Mouse (Mus musculus) small intestine, adult 2 months (tissue): ENCODE results near the gene Gpr50. TPM values are rescaled to one million over a fixed set of nuclear protein-coding genes. Genes with fewer than 3 reads are reported as not detected.

Experiments used
- H3K27ac ChIP-seq: fragments of 200-500 bp; 2 replicates; pipeline ENCODE4 v1.5.1; 2012; ENCODE audit warnings: low read depth, low read length, control low read depth, inconsistent platforms; ENCODE audit not compliant: insufficient read depth
- H3K27me3 ChIP-seq: fragments of 200-500 bp; 2 replicates; pipeline ENCODE4 v1.6.1; 2012; ENCODE audit warnings: mild to moderate bottlenecking, moderate library complexity, low read length, inconsistent platforms; ENCODE audit not compliant: control insufficient read depth, insufficient read depth
- H3K36me3 ChIP-seq: fragments of 200-500 bp; 2 replicates; pipeline ENCODE4 v1.6.1; 2012; ENCODE audit warnings: mild to moderate bottlenecking, low read length, control low read depth, inconsistent platforms; ENCODE audit not compliant: control insufficient read depth, insufficient read depth
- H3K4me1 ChIP-seq: fragments of 200-500 bp; 2 replicates; pipeline ENCODE4 v1.6.1; 2012; ENCODE audit warnings: low read length, inconsistent platforms, mixed read lengths; ENCODE audit not compliant: control insufficient read depth, insufficient read depth, insufficient read length
- H3K4me3 ChIP-seq: fragments of 200-500 bp; 2 replicates; pipeline ENCODE4 v1.5.1; 2012; ENCODE audit warnings: low read depth, mild to moderate bottlenecking, control low read depth, inconsistent platforms, low read length, moderate library complexity
- CTCF ChIP-seq: fragments of 200-500 bp; IDR thresholded peaks from 2 replicates; pipeline ENCODE4 v1.5.1; 2012; ENCODE audit warnings: low read depth, mild to moderate bottlenecking, control low read depth, inconsistent platforms, low read length, moderate library complexity, mixed read lengths; ENCODE audit not compliant: insufficient replicate concordance, insufficient read length; ENCODE audit errors: extremely low read depth
- POLR2A ChIP-seq: fragments of 200-500 bp; IDR thresholded peaks from 2 replicates; pipeline ENCODE4 v1.6.1; 2012; ENCODE audit warnings: low read depth, mild to moderate bottlenecking, control low read depth, inconsistent platforms, low read length, moderate library complexity
- WGBS: fragments of 180-500 bp; shearing (Covaris S2); methylation state at CpG from one replicate; pipeline ENCODE4 v1.1.7; 2018; 5-methylcytosine and 5-hydroxymethylcytosine counted together
- polyA plus RNA-seq: library from polyadenylated mRNA; depleted of rRNA; stranded (reverse); fragments of >200 nt; gene quantifications from 2 replicates; pipeline ENCODE4 v1.2.3, GENCODE M21; 2012; rRNA removed

Gene Gpr50
- 0.18 TPM in 1 of 2 replicates, not detected in the other for polyA plus RNA-seq

GRCm38 (mm10) chrX:71663374-71663773, at the start of gene Gpr50:
Gene Gpr50, plus strand, starts transcription at chrX:71663667.
- peaks cover 26% of the 10 kb centered on the region for H3K27me3 ChIP-seq
- peak within 1 kb of the TSS; percentile 31 for H3K4me3 ChIP-seq
- WGBS: 25% methylated on average over 9 of the region's 9 CpGs
- no peaks in the 10 kb centered on the region for H3K4me1 ChIP-seq
- no peak for TF ChIP-seq POLR2A
- TF ChIP-seq CTCF: no peak
- H3K36me3 ChIP-seq: no peaks in the 10 kb centered on the region
- no peak within 1 kb of the TSS for H3K27ac ChIP-seq

- Histone ChIP-seq H3K4me3 (no peak overlapping the region), H3K27ac (no peak overlapping the region), H3K4me1 (no peaks in the 10 kb centered on the region), H3K27me3 (no peaks in the 10 kb centered on the region), H3K36me3 (no peaks in the 10 kb centered on the region)
- TF ChIP-seq POLR2A (no peak), CTCF (no peak)
- 61% methylated on average over 1 of the region's 1 CpGs for WGBS
These were observed 41.2 kb upstream of the Gpr50 start for GRCm38 (mm10) chrX:71622286-71622685.

GRCm38 (mm10) chrX:71623843-71624242, 39.6 kb upstream of the Gpr50 start:
- Histone ChIP-seq H3K27ac (no peak overlapping the region), H3K36me3 (no peaks in the 10 kb centered on the region), H3K4me1 (no peaks in the 10 kb centered on the region), H3K4me3 (no peak overlapping the region), H3K27me3 (no peaks in the 10 kb centered on the region)
- 6% methylated on average over 1 of the region's 1 CpGs for WGBS
- peak; percentile 48; the same call in 1 of the 2 replicates for TF ChIP-seq CTCF
- no peak for TF ChIP-seq POLR2A

GRCm38 (mm10) chrX:71628306-71628705, 35.2 kb upstream of the Gpr50 start:
- no peaks in the 10 kb centered on the region for H3K4me1 ChIP-seq
- no peaks in the 10 kb centered on the region for H3K36me3 ChIP-seq
- H3K27ac ChIP-seq: no peak overlapping the region
- 4% methylated on average over 4 of the region's 4 CpGs for WGBS
- TF ChIP-seq POLR2A (no peak), CTCF (no peak)
- H3K27me3 ChIP-seq: no peaks in the 10 kb centered on the region
- no peak overlapping the region for H3K4me3 ChIP-seq

- TF ChIP-seq POLR2A: no peak
- no peak for TF ChIP-seq CTCF
- no peaks in the 10 kb centered on the region for H3K4me1 ChIP-seq
- no peak overlapping the region for H3K27ac ChIP-seq
- no peaks in the 10 kb centered on the region for H3K36me3 ChIP-seq
- H3K4me3 ChIP-seq: no peak overlapping the region
- no peaks in the 10 kb centered on the region for H3K27me3 ChIP-seq
- 59% methylated on average over 4 of the region's 4 CpGs for WGBS
These were observed 32.8 kb upstream of the Gpr50 start for GRCm38 (mm10) chrX:71630709-71631108.

- 69% methylated on average over 1 of the region's 1 CpGs for WGBS
- Histone ChIP-seq H3K4me3 (no peak overlapping the region), H3K27ac (no peak overlapping the region), H3K36me3 (no peaks in the 10 kb centered on the region), H3K27me3 (no peaks in the 10 kb centered on the region), H3K4me1 (no peaks in the 10 kb centered on the region)
- no peak for TF ChIP-seq POLR2A
- no peak for TF ChIP-seq CTCF
These were observed 32.3 kb upstream of the Gpr50 start for GRCm38 (mm10) chrX:71631130-71631529.

- no peak overlapping the region for H3K27ac ChIP-seq
- no peaks in the 10 kb centered on the region for H3K36me3 ChIP-seq
- no peaks in the 10 kb centered on the region for H3K4me1 ChIP-seq
- peak; percentile 60; the same call in 1 of the 2 replicates for TF ChIP-seq CTCF
- TF ChIP-seq POLR2A: no peak
- H3K4me3 ChIP-seq: no peak overlapping the region
- 3% methylated on average over 6 of the region's 6 CpGs for WGBS
- no peaks in the 10 kb centered on the region for H3K27me3 ChIP-seq
These were observed 15.5 kb upstream of the Gpr50 start for GRCm38 (mm10) chrX:71647958-71648357.
